Mouse (Mus musculus) kidney, adult 8-10 months (tissue): ENCODE results near the gene Olfr1506.
"Not testable (repeated sequence)": the region's sequence is repeated elsewhere in the genome, so short reads cannot be mapped to it uniquely, and the experiment has no call there.

Experiments
- DNase-seq, 2 experiments: peaks; one replicate each; pipeline ENCODE4 v3.0.0; 2022

The Olfr1506 gene

DNA sequence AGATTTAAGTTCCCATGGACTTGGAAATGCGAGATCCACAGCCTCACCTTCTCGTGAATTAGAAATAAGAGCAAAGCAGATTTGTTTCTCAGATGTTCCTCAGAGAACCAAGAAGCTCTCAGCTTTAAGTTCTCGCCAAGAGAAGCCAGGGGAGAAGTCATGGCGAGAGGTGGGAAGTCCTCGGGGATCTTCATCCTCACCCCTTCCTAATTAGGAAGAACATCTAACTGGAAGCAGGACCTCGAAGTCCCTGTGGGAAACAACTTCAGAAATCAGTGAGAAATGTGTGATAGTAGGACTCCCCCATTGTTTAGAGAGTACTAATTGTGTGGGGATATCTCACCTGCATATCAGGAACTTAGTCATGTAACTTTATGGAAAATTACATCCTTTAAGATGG, at the start of gene Olfr1506:
Gene Olfr1506, minus strand, starts transcription at position 101 of the 400 bp plus-strand sequence.
- DNase-seq: not testable (repeated sequence)

DNA sequence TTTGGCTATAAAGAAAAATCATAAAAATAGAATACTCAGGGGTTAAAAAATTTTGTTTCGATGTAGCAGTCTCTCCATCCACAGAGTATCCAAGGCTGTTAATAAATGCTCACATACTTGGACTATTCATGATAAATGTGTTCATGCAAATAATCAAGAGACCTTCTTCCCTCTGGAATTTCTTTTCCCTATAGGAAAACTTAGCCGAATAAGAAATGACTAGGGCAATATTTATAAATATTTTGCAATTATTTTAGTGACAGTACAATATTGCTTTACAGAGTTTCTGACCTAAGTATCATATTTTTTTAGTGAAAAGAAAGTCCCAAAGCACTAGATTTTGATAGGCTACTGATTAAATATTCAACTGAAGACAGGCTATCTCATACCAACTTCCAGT, 46.6 kb upstream of the Olfr1506 start, which contains the start of gene Olfr1271:
Gene Olfr1271, minus strand, starts transcription at position 101 of the 400 bp plus-strand sequence.
- DNase-seq: no peak

DNA sequence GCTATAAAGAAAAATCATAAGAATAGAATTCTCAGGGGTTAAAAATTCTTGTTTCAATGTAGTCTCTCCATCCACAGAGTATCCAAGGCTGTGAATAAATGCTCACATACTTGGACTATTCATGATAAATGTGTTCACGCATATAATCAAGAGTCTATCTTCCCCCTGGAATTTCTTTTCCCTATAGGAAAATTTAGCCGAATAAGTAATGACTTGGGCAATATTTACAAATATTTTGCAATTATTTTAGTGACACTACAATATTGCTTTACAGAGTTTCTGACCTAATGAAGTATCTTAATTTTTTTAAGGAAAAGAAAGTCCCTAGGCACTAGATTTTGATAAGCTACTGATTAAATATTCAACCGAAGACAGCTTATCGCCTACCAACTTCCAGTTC, 33.2 kb upstream of the Olfr1506 start, which contains the start of gene Olfr142:
Gene Olfr142, minus strand, starts transcription at position 101 of the 400 bp plus-strand sequence.
- no peak for DNase-seq

DNA sequence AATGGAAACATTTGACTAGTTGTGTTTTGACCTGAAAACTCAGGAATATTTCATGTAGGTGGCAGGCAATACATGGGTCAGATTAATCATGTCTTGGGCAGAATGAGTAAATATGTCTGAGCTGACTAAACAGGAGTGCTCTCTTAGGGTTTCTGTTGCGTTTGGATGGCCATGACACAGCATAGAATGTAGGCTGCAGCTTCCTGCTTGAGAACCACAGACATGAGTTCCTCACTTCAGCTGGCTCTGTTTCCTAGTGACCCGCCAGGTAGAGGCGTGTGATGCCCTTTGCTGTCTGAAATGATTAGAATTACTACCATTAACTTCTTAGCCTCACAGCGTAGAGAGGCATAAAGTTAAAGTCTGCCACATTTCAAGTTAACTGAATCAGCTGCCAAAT, 24.7 kb downstream of the Olfr1506 start:
- DNase-seq: not testable (repeated sequence)

DNA sequence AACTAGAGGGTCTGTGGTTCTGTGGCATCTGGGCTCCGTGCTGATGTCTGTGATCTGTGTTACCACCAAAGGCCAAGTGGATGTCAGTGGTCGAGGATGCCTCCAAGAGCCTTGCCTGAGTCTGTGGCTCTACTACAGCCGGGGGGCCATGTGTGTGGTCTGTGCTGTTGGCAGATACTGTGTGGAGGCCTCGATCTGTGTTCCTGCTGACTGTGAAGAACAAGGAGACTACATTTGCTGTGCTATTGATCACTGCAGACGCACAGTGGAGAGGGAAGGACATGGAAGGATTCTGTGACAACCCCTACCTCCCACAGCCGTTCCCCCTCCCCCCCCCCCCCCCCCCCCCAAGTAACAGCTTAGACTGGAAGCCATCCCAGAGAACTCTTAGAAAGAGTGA, 29.0 kb downstream of the Olfr1506 start:
- not testable (repeated sequence) for DNase-seq

DNA sequence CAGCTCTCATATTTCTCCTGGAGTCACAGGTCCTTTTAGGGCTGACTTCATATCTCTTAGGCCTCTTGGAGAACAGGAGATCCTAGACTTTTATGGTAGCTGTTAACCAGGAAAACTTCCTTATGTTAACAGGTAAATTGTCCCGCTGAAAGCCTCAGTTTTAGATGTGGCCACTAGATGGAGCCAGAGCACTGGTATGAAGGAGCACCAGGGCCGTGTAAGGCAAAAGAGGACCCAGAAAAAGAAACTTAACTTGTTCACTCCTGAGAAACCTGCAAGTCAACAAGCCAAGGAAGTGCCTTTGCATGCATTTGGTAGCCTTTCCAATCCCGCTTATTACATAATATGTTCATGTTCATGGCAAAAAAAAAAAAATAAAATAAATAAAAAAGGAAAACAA, 29.5 kb downstream of the Olfr1506 start:
- not testable (repeated sequence) for DNase-seq

DNA sequence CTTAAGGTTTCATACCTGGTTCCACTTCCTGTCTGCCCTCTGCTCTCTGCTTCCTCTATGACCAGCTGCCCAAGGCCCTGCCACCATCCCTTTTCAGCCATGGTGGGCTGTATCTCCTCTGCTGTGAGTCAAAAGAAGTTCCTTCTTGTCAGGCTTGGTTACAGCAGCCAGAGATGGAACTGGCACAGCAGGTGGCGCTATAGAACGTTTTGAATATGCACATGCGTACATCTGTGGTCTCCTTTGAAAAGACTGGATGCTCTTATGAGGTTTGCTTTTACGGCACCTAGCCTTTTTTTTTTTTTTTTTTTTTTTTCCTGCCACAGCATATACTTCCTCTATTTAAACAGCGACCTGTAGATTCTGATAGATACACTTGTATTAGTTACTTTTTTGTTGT, 37.2 kb downstream of the Olfr1506 start:
- DNase-seq: not testable (repeated sequence)

DNA sequence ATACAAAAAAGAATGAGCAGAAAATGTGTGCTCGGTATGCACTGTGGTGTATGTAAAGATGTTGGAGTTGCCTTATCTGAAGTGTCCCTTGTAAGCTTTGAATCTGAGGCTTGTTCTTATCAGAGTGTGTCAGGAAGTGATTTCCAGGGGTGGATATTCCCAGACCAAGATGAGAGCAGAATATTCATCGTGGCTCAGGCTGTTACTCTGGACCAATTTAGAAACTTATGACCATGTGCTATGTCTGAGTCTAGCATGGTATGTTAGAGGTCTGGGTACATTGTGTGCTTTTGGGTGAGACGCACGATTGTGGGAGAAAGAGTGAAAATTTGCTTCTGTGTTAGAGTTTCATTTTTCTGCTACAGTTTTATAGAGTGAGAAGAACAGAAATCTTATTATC, 38.2 kb downstream of the Olfr1506 start:
- DNase-seq: not testable (repeated sequence)
